Mouse (Mus musculus) urinary bladder, postnatal 36 days (tissue): ENCODE data around the gene Defb28.

Experiments used
- DNase-seq, 2 experiments: peaks; one replicate each; pipeline ENCODE4 v3.0.0; 2022; ENCODE audit warnings: low spot score in 2 of 2, mixed read lengths in 1 of 2

The Defb28 gene

DNA sequence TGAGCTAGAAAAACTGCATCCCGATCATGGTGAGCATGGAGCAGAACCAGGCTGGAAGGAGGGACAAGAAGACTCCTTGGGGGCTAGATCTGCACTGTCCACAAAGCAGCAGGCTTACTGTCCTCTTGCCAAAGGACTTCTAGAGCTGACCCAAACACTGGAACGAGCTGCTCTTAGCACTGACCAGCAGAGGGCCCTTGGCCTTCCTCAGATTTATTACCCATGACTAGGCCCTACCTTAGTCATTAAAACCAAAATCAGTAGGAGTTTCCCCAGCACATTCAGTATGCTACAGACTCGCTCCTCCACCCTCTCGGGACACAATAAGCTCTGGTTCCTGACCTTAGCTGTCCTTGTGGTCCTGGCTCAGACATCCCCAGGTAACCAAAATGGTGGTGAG, at the start of gene Defb28:
TSS of gene Defb28 (plus strand) at position 275 of the 400 bp plus-strand sequence.
- DNase-seq = no peak

DNA sequence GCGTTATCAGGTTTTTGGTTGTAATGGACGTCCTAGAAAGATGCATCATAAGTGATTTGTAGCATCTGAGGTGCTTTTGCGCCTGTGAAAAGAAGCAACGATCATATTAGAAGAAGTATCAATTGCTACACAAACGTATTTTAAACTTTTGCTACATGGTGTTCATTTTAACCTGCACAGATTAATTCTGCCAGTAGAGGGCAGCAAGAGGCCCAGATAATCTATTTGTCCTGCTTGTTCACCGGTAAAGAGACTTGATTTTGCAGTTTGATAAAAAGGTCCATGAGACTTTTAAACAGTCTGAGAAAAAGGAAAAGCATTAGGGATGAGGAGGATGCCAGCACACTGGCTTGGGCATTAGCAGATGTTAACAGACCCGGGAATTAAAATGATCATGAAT, 47.1 kb upstream of the Defb28 start:
- DNase-seq = peak; percentile 10 to 29

DNA sequence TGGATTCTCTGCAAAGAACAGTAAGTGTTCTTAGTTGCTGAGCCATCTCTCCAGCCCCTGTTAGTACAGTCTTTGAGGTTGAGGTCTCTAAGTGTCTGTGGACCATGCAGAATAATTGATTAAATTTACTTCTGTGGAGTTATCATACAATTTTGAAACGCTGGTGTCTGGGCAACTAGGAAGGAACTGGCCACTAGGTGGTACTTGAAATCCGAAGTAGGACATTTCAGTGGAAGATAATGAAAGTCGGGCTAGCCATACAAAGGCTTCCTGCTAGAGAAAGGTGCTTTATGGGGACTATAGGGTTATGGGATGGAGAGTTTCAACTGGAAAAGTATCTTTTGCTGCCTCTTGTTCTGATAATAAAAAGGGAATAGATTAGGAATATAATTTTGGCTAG, 45.6 kb upstream of the Defb28 start:
- DNase-seq = no peak

DNA sequence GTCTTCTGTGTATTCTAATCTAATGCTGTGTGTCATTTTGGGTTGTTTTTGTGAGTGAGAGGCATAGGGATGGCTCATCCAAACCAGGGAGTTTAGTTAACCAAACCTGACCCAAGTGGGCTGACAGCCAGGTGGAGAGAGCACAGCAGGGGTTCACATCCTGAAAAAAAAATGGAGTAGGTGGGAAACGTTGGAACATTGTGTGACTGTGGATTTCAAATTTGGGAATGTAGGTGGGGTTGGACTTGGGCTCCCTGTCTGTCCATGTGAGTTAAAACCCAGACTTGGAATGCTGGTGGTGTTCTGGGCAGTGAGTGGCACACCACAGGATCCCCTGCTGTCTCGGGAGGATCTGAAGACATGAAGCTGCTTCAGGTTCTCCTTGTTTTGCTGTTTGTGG, 41.3 kb upstream of the Defb28 start, which contains the start of gene Defb20:
TSS of gene Defb20 (plus strand) at position 301 of the 400 bp plus-strand sequence.
- DNase-seq = no peak

DNA sequence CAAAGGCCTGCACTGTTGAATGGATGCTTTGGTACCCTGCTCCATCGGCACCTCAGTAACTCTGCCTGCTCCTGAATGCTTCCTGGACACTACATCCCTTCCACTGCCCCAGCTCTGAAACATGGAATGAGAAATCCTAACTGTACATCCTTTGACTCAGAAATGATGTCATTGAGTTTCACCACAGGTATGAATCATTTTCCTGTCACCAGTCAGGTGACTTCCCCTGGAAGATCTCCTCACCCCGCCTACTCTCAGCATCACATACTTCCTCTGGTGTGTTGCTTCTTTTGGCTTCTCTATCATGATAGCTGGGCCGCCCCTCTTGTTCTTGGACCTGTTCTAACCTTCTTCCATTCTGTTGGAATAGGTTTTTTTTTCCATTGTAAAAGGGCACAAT, 37.2 kb upstream of the Defb28 start:
- DNase-seq = no peak

DNA sequence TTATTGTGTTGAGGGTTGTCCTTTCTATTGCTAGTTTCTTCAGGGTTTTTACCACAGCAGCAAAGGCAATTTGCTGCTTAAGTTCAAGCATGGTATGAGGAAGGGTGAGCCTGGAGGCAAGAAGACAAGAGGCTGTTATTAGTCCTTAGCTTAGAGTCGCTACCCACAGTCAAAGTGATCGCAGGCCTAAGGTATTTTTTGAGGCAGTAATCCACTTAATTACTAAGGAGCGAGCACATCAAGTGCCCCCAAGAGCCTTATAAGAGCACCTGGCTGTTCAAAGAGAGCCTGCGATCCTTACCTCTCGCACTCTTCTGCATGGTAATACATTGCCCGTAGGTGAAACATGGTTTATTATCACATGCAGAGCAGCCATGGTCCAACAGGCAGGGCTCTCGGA, 36.3 kb upstream of the Defb28 start:
- no peak for DNase-seq

DNA sequence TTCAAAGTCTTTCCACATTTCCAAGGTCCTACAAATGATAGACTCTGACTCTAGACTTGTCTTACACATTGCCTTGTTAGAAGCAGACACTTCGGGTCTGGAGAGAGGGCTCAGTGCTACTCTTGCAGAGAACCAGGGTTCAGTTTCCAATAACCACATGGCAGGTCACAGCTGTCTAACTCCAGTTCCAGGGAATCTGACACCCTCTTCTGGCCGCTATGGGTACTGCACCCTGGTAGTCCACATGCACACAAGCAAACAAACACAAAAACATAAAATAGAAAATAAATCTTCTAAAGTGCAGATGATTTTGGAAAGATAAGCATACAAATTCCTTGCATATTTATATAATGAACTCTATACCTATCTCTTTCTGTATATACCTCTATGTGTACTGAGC, 31.0 kb upstream of the Defb28 start:
- no peak for DNase-seq

DNA sequence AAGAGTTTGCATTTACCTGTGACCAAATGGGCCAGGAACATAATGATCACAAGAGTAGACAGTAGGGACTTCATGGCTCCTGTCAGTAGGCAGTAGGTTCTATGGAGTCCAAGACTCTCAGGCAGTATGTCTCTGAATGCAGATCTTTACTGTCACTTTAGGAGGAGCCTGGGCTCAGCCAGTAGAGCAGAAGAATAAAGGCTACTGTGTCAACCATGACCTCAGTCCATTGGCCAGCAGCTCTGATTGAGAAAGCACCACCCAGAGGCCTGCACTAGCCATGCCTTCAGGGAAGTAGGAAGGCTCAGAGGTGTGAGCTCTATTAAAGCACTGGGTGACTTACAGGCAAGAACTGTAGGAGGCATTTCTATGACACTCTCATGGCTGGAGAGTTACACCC, 28.0 kb upstream of the Defb28 start, which contains the start of gene Defb22:
TSS of gene Defb22 (minus strand) at position 101 of the 400 bp plus-strand sequence.
- no peak for DNase-seq

DNA sequence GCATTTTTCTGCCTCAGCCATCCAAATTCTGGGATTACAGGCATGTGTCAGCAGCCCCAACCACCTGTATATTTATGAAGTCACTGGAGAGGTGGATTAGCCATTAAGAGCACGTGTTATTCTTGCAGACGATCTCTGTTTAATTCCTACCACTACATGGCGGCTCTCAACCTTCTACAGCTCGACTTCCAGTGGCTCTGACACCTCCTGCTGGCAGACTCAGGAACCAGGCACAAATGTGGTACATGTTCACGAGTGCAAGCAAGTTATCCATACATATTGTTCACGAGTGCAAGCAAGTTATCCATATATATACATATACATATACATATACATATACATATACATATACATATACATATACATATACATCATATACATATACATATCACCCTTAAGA, 24.9 kb upstream of the Defb28 start:
- DNase-seq = no peak

DNA sequence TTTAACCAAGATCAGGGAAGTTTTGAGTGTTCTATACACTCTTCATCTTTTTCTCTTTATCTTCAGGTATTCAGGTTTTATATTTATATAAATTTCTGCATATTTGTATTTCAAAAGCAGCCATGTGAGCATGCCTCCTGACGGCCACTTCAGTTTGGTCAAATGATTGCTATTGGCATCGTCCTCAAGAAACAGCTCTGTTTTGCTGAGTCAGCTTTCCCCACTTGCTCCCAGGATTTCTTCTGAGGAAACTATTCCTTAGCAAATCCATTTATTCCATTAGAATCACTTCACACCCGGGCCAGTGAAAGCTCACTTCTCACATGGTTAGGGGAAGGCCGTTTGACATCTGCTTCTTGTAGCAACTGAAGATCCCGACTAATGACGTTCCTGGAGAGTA, 20.0 kb upstream of the Defb28 start:
- DNase-seq = no peak

DNA sequence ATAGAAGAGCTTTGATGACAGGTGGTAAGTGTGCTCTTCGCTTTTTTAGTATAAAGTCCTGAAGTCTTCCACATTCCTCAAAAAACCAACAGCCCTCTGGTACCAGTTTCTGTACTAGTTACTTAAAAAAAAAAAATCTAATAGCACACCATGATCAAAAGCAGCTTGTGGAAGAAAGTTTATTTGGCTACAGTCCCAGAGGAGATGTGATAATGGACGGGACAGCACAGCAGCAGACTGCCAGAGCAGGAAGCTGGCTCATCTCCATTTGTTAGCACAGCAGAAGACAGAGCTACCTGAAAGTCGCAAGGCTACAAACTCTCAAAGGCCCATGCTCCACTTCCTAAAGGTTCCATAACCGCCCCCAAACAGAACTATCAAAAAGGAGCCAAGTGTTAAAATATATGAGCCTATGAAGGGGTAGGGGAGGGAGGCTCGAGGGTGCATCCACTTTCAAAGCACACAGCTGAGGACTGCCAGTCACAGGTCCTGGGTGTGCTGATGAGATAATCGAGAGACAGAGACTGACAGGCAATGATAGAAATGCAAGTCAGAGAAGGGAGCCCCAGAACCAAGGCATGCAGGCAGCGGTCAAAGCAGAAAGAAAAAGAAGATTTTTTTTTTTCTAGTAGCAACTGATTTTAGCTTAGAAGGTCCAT, 17.7 kb upstream of the Defb28 start:
- no peak for DNase-seq

DNA sequence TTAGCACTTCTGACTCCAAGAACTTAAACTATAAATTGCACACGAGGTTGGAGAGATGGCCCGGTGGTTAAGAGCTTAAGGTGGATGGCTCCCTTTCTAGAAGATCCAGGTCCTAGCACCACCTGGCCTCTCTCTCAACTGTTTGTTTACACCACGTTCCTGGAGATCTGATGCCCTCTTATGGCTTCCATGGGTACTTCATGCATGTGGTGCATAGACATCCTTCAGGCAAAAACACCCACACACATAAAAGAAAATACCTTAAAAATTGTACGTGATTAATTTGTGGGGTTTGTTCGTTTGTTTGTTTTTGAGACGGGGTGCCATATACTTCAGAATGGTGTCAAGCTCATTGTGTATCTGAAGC, 17.2 kb upstream of the Defb28 start:
- no peak for DNase-seq

DNA sequence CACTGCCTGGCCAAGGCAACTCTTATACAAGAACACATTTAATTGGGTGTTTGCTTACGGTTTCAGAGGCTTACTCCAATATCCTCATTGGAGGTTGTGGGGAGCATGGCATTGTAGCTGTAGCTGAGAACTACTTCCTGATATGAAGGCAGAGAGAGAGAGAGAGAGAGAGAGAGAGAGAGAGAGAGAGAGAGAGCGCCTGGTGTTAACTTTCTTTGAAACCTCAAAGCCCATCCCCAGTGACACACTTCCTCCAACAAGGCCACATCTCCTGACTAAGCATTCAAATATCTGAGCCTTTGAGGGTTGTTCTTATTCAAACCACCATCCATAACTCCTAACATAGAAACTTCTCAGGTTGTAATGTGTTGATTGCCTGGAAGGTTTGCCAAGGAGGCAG, 14.1 kb upstream of the Defb28 start:
- no peak for DNase-seq

DNA sequence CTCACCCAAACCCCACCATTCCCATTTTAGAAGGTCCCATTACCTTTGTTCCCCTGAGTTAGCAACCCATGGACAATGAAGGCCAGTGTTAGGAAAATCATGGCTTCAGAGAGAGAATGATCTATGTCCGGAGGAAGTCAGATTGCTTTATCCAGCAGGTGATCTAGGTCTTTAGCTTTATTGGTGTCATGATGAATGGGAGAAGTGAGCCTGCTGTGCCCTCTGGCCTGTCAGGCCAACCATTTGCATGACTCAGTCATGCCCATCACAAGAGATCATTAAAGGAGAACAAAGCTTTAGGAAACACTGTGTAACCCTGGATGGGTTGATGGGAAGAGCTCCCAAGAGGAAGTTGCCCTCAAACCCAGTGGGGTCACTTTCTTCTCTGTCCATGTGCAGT, 6.5 kb upstream of the Defb28 start, which contains the start of gene Defb26:
TSS of gene Defb26 (minus strand) at position 101 of the 400 bp plus-strand sequence.
- no peak for DNase-seq

DNA sequence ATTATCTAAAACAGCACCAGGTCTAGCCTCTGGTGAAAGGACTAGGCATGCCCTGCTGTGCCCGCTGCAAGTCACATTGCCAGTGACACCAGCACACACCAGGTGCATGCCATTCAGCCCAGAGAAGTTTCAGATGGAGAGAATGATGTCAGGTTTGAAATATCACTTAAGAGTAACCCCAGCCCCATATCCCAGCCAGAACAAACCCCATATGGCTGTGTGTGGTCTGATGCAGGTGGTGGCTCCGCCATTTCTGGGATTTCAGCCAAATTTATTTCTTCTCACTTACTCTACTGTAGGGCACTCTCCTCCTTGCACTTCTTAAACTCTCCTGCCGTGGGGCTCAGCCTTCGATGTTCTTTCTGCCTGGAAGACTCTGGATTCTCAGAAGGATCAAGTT, 2.0 kb upstream of the Defb28 start:
- no peak for DNase-seq

DNA sequence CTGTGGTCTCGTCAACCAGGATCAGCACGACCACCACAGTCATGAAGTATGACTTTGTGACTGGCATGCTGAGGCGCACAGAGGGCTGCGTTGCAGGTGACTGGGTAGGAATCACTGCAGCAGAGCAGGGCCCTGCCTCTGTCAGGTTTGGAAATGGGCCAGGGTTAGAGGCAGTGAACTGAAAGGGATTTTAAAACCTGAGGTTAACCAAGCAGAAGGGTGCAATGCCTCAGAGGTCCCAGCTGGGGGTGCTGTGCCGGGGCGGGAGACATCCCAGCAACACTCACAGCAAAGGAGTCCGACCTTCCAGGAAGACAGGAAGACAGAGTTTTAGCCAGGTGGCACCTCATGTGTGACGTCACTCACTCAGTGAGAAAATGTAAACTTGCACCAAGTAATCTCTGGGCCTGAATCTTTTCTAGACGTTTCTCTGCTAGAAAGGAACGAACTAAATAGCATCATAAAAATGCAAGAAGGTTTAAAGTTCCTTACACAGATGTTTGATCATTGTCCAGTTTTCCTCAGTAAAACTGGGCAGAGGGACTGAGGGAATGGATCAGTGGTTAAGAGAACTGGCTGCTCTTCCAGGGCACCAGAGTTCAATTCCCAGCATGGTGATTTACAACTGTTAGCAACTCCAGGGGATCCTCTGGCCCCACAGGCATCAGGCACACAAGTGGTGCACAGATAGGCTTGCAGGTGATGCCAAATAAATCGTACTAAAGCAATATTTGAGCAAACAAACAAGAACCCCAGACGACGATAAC, 22.1 kb downstream of the Defb28 start, which contains the start of gene Defb29:
TSS of gene Defb29 (minus strand) at position 155 of the 767 bp plus-strand sequence.
- no peak for DNase-seq

DNA sequence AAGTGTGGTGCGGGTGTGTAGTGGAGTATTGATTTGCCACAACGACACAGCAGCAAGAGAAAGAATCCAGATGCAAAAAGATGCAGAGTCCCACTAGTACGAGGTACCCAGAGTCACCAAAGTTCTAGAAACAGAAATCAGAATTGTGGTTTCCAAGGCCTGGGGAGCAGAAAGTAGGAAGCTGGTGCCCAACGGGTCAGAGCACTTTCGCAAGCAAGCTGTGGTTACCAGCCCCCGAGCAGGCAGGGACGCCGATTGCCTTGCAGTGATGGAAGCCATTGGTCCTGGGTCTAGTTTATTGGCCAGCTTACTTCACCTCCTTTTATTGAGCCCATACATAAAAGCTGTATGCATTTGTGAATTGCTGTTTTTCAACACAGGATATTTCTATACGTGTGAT, 23.9 kb downstream of the Defb28 start:
- no peak for DNase-seq

DNA sequence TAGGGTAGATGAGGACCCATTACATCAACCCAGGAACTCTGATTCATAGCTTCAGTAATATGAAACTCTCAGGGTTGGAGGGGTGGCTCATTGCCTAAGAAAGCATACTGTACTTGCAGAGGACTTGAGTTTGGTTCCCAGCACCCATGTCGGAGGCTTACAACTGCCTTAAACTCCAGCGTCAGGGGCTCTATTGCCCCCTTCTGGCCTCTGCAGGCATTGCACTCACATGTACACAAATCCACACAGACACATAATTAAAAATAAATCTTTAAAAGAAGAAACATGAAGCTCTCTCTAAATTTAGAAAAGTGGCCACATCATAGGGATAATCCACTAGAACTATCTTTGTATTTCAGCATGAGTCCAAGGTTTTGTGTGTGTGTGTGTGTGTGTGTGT, 24.8 kb downstream of the Defb28 start:
- DNase-seq = no peak

DNA sequence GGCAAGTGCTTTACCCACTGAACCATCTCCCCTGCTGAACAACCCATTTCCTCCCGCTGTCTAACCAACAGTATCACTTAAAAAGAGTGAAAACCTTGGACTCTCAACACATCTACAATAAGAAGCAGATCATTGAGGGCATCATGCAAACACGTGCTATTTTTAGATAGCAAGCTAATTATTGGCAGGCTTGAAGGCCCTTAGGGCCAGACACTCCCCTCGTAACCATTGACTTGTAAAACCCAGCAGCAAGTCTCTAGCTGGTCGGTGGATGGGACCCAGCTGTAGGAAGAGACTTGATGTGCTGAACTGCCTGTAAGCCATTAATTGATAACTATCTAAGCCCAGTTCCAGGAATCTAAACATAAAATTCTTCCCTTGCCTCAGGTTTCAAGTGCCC, 25.4 kb downstream of the Defb28 start:
- DNase-seq = no peak

DNA sequence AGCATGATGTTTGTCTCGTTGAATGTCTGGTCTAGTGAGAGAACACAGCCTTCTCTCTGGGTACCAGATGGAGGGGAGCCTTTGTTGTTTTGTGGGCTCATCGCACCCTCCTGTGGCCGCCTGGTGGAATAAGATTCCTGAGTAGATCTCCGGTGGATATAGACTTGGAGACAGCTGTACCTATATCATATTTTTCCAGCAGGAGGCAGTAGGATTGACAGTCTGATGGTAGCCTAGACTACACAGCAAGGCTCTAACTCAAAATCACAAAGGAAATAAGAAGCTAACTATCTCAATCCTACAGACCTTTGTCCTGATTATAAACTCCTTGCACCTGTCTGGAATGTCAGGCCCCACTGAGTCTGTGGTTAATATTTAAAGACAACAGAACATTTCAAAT, 26.6 kb downstream of the Defb28 start:
- DNase-seq = peak in 1 of 2 experiments; percentile 20

DNA sequence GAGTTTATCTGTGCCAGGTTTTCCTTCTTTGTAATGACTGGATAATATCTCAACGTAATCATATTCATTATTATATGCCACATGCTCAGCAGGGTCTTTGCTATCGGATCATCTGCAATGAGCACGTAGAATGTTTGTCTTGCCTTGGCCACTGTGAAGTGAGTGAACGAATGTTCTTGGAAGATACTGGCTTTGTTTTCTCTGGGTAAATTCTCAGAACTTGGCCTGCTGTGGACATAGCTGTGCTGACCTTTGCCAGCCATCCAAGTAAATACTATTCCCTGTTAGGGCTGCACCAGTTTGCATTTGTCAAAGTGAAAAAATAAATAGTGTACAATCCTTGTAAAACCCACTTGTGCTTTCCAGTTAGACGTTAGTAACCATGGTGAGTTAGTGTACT, 30.1 kb downstream of the Defb28 start:
- DNase-seq = no peak

DNA sequence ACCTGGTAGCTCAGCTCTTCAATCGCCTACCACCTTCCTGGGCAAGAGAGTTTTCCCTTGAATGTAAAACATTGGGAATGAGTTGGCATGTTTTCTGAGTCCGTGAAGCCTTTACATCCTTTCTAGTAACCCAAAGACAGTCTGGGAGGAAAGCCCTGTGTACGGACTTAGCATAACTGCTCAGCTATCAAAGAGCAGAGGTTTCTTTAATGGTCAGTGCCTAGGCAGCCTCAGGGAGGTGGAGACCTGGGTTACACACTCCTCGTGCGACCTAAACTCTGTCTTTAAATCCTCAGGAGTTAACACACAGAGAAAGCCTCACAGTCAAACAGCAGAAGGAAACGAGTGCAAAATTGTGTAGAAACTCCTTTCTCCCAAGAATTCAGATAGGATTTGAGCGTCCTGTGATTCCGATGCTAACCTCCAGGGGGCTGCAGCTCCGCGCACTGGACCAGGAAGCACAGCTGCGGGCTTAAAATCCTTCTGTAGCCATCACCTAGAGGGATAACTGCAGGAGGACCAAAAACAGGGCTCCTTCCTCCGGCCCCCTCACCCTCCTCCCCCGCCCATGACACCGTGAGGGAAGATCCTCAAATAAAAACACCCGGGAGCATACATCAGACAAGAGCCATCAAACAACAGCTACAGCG, 35.8 kb downstream of the Defb28 start:
- DNase-seq = peak; percentile 20 to 54

DNA sequence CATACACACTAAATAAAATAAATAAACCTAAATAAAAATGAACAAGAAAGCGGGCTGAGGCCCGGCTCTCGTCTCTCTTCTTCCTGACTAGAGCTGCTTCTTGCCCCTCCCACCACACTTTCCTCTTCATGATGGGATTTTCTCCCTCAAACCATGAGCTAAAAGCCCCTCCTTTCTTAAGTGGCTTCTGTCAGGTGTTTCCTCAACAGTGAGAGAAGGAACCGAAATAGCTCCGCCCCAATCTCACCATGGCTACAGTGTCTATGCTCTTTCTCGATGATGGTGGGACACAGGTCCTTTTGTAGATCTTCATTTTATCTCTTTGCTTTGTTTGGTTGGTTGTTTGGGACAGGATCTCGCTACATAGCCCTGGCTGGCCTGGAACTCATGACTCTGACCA, 38.6 kb downstream of the Defb28 start:
- no peak for DNase-seq
